Mouse (Mus musculus): ENCODE results near the gene Cldn15.

Gene Cldn15

DNA sequence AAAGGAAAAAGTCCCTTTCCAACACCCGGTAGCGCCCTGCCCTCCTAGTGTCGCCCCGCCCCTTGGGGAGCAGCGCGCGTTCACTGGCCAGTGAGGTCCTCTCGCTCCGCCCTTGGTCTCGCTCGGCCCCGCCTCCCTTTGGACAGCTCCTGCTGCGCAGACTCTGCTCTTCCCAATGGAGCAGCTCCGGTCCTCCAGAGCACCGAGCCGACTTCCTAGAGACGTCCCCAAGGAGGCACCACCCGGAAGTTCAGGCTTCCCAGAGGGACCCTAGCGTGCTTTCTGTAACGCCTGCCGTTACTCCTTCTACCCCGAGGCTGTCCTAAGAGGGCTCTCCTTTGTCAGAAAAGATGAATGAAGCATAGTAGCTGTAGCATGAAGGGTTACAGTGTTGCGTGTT lies 13.4 kb upstream of the Cldn15 start, which contains the start of gene Fis1:
Fis1 (plus strand) TSS at position 261 of the 400 bp plus-strand sequence.
- peaks cover 41% of the 10 kb centered on the region for H3K36me3 ChIP-seq (ENCODE audit: insufficient read depth, low read length)
- H3K9me3 ChIP-seq (ENCODE audit: low read length) = peaks cover 17% of the 10 kb centered on the region
- TF ChIP-seq CTCF (conservative IDR thresholded peaks at IDR 0.05; ENCODE audit: low read length) (no peak), NANOG (IDR thresholded peaks at IDR 0.05; ENCODE audit: borderline replicate concordance, low read length) (no peak), POU5F1 (IDR thresholded peaks at IDR 0.05; ENCODE audit: borderline replicate concordance, low read length) (no peak)
- H3K4me3 ChIP-seq (replicated peaks; ENCODE audit: low read length) = peak within 1 kb of the TSS; percentile 93
- H3K27me3 ChIP-seq (ENCODE audit: insufficient read depth, low read length) = no peaks in the 10 kb centered on the region
- peaks cover 68% of the 10 kb centered on the region for H3K4me1 ChIP-seq (replicated peaks; ENCODE audit: low read depth, low read length)

- peaks cover 12% of the 10 kb centered on the region for H3K9me3 ChIP-seq (ENCODE audit: low read length)
- H3K4me1 ChIP-seq (replicated peaks; ENCODE audit: low read depth, low read length) = peaks cover 71% of the 10 kb centered on the region
- peak overlapping the region; percentile 93 for H3K4me3 ChIP-seq (replicated peaks; ENCODE audit: low read length)
- no peak for TF ChIP-seq CTCF (conservative IDR thresholded peaks at IDR 0.05; ENCODE audit: low read length)
- no peak for TF ChIP-seq POU5F1 (IDR thresholded peaks at IDR 0.05; ENCODE audit: borderline replicate concordance, low read length)
- TF ChIP-seq NANOG (IDR thresholded peaks at IDR 0.05; ENCODE audit: borderline replicate concordance, low read length) = no peak
- H3K36me3 ChIP-seq (ENCODE audit: insufficient read depth, low read length) = peaks cover 39% of the 10 kb centered on the region
- no peaks in the 10 kb centered on the region for H3K27me3 ChIP-seq (ENCODE audit: insufficient read depth, low read length)
These were observed 12.9 kb upstream of the Cldn15 start for GRCm38 (mm10) chr5:136953440-136953951.

DNA sequence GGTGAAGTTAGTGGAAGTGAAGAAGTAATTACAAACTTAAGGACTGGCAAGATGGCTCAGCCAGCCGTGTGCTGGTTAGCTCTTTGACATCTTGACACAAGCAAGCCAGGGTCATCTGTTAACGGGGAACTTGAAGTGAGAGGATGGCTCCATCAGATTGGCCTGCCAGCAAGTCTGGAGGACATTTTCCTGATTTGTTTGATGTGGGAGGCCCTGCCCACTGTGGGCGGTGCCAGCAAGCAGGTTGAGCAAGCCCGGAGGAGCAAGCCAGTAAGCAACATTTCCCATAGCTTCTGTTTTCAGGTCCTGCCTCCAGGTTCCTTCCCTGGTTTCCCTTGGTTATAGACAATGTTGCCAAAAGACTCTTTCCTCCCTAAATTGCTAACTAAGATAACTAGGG lies 10.8 kb upstream of the Cldn15 start:
- Histone ChIP-seq H3K36me3 (ENCODE audit: insufficient read depth, low read length) (peaks cover 52% of the 10 kb centered on the region), H3K27me3 (ENCODE audit: insufficient read depth, low read length) (no peaks in the 10 kb centered on the region), H3K9me3 (ENCODE audit: low read length) (no peaks in the 10 kb centered on the region), H3K4me1 (replicated peaks; ENCODE audit: low read depth, low read length) (peaks cover 80% of the 10 kb centered on the region), H3K4me3 (replicated peaks; ENCODE audit: low read length) (0 out of 2 replicates have a peak overlapping the region, but pooled peaks have one; percentile 17)
- TF ChIP-seq POU5F1 (IDR thresholded peaks at IDR 0.05; ENCODE audit: borderline replicate concordance, low read length) (no peak), CTCF (conservative IDR thresholded peaks at IDR 0.05; ENCODE audit: low read length) (no peak), NANOG (IDR thresholded peaks at IDR 0.05; ENCODE audit: borderline replicate concordance, low read length) (no peak)

DNA sequence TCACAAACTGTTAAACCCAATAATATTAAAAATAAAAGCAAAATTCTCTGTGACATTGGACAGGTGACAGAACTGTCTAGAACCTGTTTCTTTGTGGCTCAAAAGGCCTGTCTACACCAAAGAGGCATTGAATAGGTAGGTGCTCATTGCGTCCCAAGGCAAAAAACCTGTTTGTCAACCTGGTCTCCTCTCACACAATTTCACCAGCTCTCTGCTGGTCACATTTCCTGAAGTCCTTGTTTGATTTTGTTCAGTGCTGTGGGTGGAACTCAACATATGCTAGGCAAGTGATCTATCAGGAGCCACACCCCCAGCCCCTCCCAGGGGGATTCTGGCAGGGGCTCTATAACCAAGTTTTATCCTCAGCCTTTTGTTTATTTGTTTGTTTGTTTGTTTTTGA lies 9.2 kb upstream of the Cldn15 start:
- H3K4me1 ChIP-seq (replicated peaks; ENCODE audit: low read depth, low read length) = peaks cover 77% of the 10 kb centered on the region
- peaks cover 55% of the 10 kb centered on the region for H3K36me3 ChIP-seq (ENCODE audit: insufficient read depth, low read length)
- no peaks in the 10 kb centered on the region for H3K27me3 ChIP-seq (ENCODE audit: insufficient read depth, low read length)
- no peak overlapping the region for H3K4me3 ChIP-seq (replicated peaks; ENCODE audit: low read length)
- TF ChIP-seq CTCF (conservative IDR thresholded peaks at IDR 0.05; ENCODE audit: low read length) (no peak), NANOG (IDR thresholded peaks at IDR 0.05; ENCODE audit: borderline replicate concordance, low read length) (no peak), POU5F1 (IDR thresholded peaks at IDR 0.05; ENCODE audit: borderline replicate concordance, low read length) (no peak)
- no peaks in the 10 kb centered on the region for H3K9me3 ChIP-seq (ENCODE audit: low read length)

DNA sequence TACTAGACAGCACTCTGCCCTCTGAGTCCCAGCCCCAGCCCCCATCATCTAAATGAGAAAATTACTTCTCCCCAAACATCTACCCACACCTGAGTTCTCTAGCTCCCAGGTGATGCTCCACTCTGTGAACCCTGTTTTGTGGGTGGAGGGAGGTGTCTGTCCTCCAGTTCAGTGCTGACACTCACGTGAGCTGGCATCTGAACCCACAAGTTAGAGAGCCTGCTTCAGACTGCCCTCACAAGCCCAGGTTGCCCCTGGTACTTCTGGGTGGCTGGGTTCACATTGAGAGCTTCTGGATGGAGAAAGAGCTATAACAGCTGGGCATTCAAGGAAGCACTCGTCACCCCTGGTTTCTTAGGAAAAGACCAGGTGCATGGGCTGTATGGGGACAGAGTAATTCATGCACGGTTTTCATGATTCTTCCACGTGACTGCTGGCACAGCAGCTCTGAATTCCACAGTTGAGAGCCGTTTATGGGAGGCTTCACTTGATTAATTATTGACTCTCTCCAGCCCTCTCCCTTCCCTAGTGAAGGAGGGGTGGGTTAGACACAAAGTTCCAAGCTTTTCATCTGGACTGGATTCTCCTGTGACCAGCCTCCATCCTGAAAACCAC lies 7.3 kb upstream of the Cldn15 start:
- peaks cover 68% of the 10 kb centered on the region for H3K36me3 ChIP-seq (ENCODE audit: insufficient read depth, low read length)
- peaks cover 92% of the 10 kb centered on the region for H3K4me1 ChIP-seq (replicated peaks; ENCODE audit: low read depth, low read length)
- no peak for TF ChIP-seq POU5F1 (IDR thresholded peaks at IDR 0.05; ENCODE audit: borderline replicate concordance, low read length)
- no peak for TF ChIP-seq NANOG (IDR thresholded peaks at IDR 0.05; ENCODE audit: borderline replicate concordance, low read length)
- TF ChIP-seq CTCF (conservative IDR thresholded peaks at IDR 0.05; ENCODE audit: low read length) = no peak
- peak overlapping the region; percentile 2; the same call in 1 of the 2 replicates for H3K4me3 ChIP-seq (replicated peaks; ENCODE audit: low read length)
- H3K27me3 ChIP-seq (ENCODE audit: insufficient read depth, low read length) = no peaks in the 10 kb centered on the region
- no peaks in the 10 kb centered on the region for H3K9me3 ChIP-seq (ENCODE audit: low read length)

DNA sequence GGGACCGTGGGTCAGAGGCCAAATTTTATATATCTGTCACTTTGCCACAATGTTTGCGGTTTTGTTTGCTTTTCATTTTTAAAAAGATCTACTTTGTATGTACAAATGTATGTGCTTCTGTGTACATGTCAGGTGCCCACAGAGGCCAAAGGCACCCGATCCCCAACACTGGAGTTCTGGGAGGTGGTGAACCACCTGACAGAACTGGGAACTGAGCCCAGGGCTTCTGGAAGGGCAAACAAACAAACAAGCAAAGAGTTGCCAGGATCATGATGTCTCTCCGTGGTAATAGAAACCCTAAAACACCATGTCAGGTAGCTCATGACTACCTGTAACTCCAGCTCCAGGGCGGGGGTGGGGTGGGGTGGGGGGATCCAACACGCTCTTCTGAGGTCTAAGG lies 6.4 kb upstream of the Cldn15 start:
- TF ChIP-seq POU5F1 (IDR thresholded peaks at IDR 0.05; ENCODE audit: borderline replicate concordance, low read length) (no peak), NANOG (IDR thresholded peaks at IDR 0.05; ENCODE audit: borderline replicate concordance, low read length) (no peak), CTCF (conservative IDR thresholded peaks at IDR 0.05; ENCODE audit: low read length) (no peak)
- H3K4me1 ChIP-seq (replicated peaks; ENCODE audit: low read depth, low read length) = peaks cover 92% of the 10 kb centered on the region
- no peaks in the 10 kb centered on the region for H3K9me3 ChIP-seq (ENCODE audit: low read length)
- H3K36me3 ChIP-seq (ENCODE audit: insufficient read depth, low read length) = peaks cover 72% of the 10 kb centered on the region
- H3K27me3 ChIP-seq (ENCODE audit: insufficient read depth, low read length) = no peaks in the 10 kb centered on the region
- H3K4me3 ChIP-seq (replicated peaks; ENCODE audit: low read length) = no peak overlapping the region

DNA sequence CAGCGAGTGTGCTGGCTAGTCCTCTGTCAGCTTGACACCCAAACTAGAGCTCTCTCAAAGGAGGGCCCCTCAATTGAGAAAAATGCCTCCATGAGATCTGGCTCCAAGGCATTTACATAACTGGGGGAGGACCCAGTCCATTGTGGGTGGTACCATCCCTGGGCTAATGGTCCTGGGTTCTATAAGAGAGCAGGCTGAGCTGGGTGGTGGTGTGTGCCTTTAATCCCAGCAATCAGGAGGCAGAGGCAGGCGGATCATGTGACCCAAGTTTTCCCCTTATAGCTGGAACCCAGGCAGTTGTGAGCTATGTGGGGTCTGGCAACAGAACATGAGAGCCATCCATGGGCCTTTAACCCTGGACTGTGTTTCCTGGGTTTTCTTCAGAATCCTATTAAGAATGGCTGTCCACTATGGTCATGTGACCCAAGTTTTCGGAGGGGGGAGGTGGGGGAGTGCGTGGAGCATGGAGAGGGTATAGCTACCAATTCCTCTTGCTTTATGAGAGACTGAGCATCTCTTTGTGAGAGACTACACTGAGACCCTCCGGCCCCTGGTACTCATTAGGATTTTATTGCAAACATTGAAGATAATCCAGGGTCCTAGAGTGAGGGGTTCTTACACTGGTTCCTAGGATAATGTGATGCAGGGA lies 5.0 kb upstream of the Cldn15 start:
- Histone ChIP-seq H3K4me1 (replicated peaks; ENCODE audit: low read depth, low read length) (peaks cover 92% of the 10 kb centered on the region), H3K9me3 (ENCODE audit: low read length) (no peaks in the 10 kb centered on the region), H3K36me3 (ENCODE audit: insufficient read depth, low read length) (peaks cover 73% of the 10 kb centered on the region), H3K4me3 (replicated peaks; ENCODE audit: low read length) (peak overlapping the region; percentile 85), H3K27me3 (ENCODE audit: insufficient read depth, low read length) (no peaks in the 10 kb centered on the region)
- TF ChIP-seq NANOG (IDR thresholded peaks at IDR 0.05; ENCODE audit: borderline replicate concordance, low read length) = no peak
- TF ChIP-seq POU5F1 (IDR thresholded peaks at IDR 0.05; ENCODE audit: borderline replicate concordance, low read length) = no peak
- no peak for TF ChIP-seq CTCF (conservative IDR thresholded peaks at IDR 0.05; ENCODE audit: low read length)

- Histone ChIP-seq H3K27me3 (ENCODE audit: insufficient read depth, low read length) (no peaks in the 10 kb centered on the region), H3K4me1 (replicated peaks; ENCODE audit: low read depth, low read length) (peaks cover 92% of the 10 kb centered on the region), H3K4me3 (replicated peaks; ENCODE audit: low read length) (peak overlapping the region; percentile 85), H3K9me3 (ENCODE audit: low read length) (no peaks in the 10 kb centered on the region), H3K36me3 (ENCODE audit: insufficient read depth, low read length) (peaks cover 67% of the 10 kb centered on the region)
- TF ChIP-seq POU5F1 (IDR thresholded peaks at IDR 0.05; ENCODE audit: borderline replicate concordance, low read length) (no peak), CTCF (conservative IDR thresholded peaks at IDR 0.05; ENCODE audit: low read length) (no peak), NANOG (IDR thresholded peaks at IDR 0.05; ENCODE audit: borderline replicate concordance, low read length) (no peak)
These were observed 4.4 kb upstream of the Cldn15 start for GRCm38 (mm10) chr5:136961983-136962461.
